Mouse (Mus musculus): Measurements from ENCODE around the gene Snx25.
A peak's percentile ranks its signal among the peaks of the same experiment; 100 is the strongest.

Gene Snx25

GRCm38 (mm10) chr8:46152064-46153031 lies at the start of gene Snx25:
Snx25 (minus strand) TSS chr8:46152159.
- peak; percentile 85 for DNase-seq (ENCODE audit: low spot score)

GRCm38 (mm10) chr8:46197673-46198072 lies 45.7 kb upstream of the Snx25 start:
- DNase-seq (ENCODE audit: low spot score) = no peak

GRCm38 (mm10) chr8:46196877-46197276 lies 44.9 kb upstream of the Snx25 start:
- DNase-seq (ENCODE audit: low spot score) = no peak

GRCm38 (mm10) chr8:46193100-46193499 lies 41.1 kb upstream of the Snx25 start:
- no peak for DNase-seq (ENCODE audit: low spot score)

- DNase-seq (ENCODE audit: low spot score) = peak; percentile 69
These were observed 33.4 kb upstream of the Snx25 start for GRCm38 (mm10) chr8:46185361-46185760.

GRCm38 (mm10) chr8:46180136-46180535 lies 28.2 kb upstream of the Snx25 start:
- no peak for DNase-seq (ENCODE audit: low spot score)

DNA sequence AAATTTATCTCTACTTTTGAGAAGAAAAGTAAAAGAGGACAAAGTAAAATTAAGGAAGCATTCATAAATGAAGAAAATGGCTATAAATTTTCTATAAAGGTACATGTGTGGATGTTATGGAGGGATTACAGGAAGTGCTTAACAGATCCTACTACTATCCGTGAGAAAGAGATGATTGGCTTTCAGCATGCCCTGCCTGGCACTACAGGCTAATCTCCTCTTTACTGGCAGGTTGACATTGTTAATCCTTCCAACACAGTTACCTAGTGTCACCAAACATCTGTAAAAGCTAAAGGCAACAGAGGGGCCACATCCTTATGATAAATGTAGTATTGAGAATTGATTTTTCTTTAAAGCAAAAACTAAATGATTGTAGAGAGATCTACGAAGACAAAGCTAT lies 21.7 kb upstream of the Snx25 start:
- no peak for DNase-seq (ENCODE audit: low spot score)

GRCm38 (mm10) chr8:46163870-46164190 lies 11.9 kb upstream of the Snx25 start:
- no peak for DNase-seq (ENCODE audit: low spot score)

GRCm38 (mm10) chr8:46162953-46163869 lies 11.3 kb upstream of the Snx25 start:
- peak; percentile 93 for DNase-seq (ENCODE audit: low spot score)

GRCm38 (mm10) chr8:46153042-46153441 lies 1.1 kb upstream of the Snx25 start:
- DNase-seq (ENCODE audit: low spot score) = no peak

DNA sequence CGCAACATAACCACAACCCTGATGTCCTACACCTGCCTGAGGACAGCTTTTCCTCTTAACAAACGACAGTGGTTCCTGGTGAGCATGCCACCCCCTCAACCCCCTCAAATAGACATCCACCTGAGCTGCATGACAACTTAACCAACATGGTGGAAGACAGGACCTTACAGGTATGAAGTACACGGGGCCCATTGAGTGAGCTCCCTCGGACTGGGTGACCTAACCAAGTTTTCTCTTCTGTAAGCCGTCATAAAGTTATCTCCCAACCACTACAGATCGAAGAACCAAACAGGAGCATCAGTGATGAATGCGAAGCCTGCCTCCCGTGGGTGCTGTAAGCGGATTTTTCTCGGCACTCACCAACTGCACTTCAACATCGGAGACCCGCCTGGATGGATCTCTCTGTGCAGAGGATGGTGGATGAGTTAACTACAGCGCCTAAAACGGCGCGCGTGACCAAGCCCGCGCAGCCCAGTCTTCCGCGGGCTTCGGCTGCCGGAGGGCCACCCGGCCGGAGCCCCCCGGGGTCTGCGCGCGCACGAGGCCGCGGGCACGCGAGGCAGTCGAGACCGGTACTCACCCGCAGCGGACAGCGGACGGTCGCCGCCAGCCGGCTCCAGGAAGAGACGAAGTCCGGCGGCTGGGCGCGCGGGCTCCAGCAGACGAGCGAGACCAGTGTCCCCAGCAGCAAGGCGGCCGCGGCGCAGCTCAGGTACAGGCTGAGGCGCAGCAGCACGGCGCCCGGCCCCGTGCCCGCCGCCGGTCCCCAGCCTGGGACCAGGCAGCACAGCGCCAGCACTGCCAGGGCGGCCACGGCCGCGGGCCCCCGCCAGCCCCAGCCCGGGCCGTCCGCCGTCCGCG lies 527 bp downstream of the Snx25 start, which contains the start of gene Cfap97:
Gene Cfap97, plus strand, starts transcription at position 570 of the 861 bp plus-strand sequence.
- DNase-seq (ENCODE audit: low spot score) = no peak

- no peak for DNase-seq (ENCODE audit: low spot score)
These were observed 2.2 kb downstream of the Snx25 start for GRCm38 (mm10) chr8:46149782-46150181.

- no peak for DNase-seq (ENCODE audit: low spot score)
These were observed 2.7 kb downstream of the Snx25 start for GRCm38 (mm10) chr8:46149306-46149705.

GRCm38 (mm10) chr8:46146173-46146572 lies 5.8 kb downstream of the Snx25 start:
- DNase-seq (ENCODE audit: low spot score) = no peak

- DNase-seq (ENCODE audit: low spot score) = no peak
These were observed 8.0 kb downstream of the Snx25 start for GRCm38 (mm10) chr8:46143924-46144323.

DNA sequence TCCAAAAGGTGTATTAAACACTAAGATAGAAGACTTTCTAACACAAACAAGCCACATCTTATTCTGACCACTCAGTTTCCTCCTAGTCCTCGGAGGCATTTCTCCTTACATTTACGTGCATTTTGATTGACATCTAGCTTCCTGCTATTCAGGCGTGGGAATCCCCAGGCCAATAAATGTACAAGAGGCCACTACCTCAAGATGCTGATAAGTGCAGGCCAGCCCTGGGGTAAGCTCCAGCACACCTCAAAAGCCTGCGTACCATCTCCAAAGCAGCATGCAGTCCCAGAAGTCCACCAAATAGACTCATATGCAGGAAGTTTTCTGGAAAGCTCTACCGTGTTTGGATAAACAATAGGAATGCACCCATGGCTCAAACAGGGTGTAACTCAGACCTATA lies 8.5 kb downstream of the Snx25 start:
- no peak for DNase-seq (ENCODE audit: low spot score)

- DNase-seq (ENCODE audit: low spot score) = no peak
These were observed 9.4 kb downstream of the Snx25 start for GRCm38 (mm10) chr8:46142498-46143081.

GRCm38 (mm10) chr8:46141688-46142087 lies 10.3 kb downstream of the Snx25 start:
- no peak for DNase-seq (ENCODE audit: low spot score)

- DNase-seq (ENCODE audit: low spot score) = no peak
These were observed 11.4 kb downstream of the Snx25 start for GRCm38 (mm10) chr8:46140376-46141120.

GRCm38 (mm10) chr8:46137843-46138596 lies 13.9 kb downstream of the Snx25 start:
- no peak for DNase-seq (ENCODE audit: low spot score)
